Mouse (Mus musculus): ENCODE data around the gene Foxn3.
A peak's percentile ranks its signal among the peaks of the same experiment; 100 is the strongest.

The Foxn3 gene

DNA sequence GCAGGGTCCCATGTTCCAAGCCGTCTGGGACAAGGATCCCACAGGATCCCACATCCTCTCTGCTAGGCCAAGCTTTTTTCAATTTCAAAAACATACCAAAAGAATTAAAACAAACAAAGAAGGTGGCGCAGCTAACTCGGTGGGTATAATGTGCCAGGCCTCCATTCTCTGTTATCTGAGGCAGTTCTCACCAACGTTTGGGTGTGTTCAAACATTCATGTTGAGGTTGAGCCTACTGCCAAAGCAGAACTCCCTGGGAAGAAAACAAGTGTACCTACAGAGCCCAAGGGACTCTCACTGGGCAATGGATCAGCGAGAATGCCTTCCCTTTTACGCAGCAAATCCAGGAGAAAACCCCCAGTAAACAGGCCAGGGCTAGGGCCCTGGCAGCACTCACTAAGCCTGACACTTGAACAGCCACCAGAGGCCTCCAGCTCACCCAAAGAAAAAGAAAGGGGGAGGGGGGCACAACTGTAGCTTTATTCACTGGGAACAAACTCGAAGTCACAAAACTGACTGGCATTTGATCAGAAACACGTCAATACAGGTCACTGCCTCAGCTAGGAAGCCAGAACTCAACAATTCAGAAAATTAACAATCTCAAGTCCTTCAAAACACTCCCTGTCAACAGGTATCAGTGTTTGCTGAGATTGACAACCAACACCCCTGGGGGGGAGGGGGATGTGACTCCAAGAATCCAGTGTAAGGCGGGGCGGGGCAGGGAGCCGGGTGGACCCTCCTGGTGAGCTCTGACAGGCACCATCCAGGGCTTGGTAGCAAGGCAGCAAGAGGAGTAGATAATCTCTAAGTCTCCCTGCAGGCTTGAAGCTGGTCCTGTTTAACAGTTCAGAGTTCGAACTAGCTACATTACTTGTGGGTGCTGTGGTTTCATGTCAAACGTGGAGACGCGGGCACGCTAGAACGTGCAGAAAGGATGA is 177.2 kb downstream of the Foxn3 start:
- no peak for DNase-seq (ENCODE audit: low spot score)

DNA sequence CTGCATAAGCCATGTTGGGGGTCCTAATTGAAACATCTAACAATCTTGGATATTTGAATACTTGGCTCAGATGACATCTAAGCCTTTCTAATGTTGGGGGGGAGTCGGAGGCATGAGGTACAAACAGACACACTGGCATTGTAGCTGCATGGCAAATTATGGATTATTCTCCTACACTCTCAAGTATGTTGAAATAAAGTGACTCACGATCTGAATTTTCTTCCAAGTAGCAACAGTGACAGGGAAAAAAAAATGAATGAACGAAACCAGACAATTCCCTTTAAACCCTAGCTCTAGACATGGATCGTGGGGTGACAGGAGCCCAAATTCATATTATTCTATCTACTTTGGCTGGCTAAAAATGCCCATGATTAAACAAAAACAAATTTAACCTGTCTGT is 178.3 kb downstream of the Foxn3 start:
- DNase-seq (ENCODE audit: low spot score) = no peak

DNA sequence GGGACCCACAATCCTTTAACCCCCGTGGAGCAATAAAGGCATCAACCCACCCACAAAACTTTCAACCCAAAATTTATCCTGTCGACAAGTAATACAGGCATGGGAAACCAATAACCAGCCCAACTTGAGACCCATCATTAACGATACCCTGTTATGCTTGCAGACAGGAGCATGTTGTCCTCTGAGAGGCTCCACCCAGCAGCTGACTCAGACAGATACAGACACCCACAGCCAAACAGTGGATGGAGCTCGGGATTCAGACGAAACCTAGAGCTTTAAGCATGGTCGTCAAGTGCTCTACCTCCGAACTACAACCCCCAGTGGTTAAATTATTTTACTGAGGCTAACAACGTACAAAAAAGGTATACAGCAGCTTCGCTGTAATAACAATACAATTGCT is 182.1 kb downstream of the Foxn3 start:
- DNase-seq (ENCODE audit: low spot score) = no peak

DNA sequence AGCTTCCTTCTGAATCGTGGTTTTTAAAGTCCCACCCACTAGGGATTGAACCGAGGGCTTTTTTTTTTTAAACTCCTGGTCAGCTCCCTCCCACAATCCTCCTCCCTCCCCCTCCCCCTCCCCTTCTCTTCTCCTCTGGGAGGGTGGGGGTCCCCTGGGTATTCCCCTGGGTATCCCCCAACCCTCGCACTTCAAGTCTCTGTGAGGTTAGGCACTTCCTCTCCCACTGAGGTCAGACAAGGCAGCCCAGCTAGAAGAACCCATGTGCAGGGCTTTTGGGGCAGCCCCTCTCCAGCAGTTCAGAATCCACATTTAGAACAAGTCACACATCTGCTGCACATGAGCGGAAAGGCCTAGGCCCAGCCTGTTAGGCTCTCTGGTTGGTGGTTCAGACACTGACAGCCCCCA is 182.5 kb downstream of the Foxn3 start:
- no peak for DNase-seq (ENCODE audit: low spot score)

DNA sequence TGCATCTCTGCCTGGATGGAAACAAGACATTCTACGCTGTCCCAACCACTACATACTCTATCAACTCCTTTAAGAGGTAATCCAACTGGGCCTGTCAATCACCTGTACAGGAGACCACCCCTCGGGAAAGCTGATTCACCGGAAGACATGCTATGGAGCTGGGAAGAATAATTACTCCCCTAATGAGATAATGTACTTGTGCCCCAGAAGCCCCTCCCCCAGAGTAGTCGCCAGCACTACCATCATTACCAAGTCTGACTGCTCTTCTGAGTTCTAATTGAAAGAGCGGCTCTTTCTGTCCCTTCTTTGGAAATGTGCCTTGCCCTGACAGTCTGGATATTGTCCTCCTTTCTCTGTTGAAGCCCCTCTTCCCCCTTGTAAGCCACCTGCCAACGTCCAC is 183.3 kb downstream of the Foxn3 start:
- DNase-seq (ENCODE audit: low spot score) = no peak

DNA sequence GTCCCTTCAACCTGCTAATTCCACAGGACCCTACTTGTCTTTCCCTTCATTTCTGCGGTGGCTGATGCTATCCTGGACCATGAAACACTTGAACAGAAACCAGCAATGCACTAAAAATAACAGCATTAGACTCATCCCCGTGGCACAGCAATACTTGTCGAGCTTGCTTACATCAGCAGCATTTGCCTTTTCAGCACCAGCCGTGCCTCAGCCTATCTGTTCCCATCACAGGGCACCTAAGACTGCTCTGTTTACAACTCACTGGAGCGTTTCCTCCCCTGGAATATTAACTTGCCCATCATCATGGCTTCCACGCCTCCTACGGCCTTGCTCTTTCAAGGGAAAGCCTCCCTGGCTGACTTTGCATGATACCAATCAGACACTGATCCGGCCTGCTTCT is 185.1 kb downstream of the Foxn3 start:
- DNase-seq (ENCODE audit: low spot score) = no peak

DNA sequence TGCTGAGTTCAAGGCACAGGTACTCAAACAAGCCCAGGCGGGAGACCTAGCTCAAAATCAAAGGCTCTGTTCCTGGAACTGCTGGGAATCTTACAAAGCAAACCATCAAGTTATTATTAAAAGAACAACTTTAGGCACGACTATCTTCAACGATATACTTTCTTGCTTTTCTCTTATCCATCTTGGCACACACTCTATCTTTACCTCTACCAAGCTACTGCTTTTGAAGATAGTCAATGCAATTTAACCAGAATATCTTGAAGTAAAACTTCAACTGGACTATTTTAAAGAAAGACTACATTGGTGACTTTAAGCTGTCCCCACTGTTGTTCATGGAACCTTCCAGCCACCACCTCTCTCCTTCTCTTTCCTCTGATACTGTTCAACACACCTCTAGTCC is 185.7 kb downstream of the Foxn3 start:
- DNase-seq (ENCODE audit: low spot score) = no peak

DNA sequence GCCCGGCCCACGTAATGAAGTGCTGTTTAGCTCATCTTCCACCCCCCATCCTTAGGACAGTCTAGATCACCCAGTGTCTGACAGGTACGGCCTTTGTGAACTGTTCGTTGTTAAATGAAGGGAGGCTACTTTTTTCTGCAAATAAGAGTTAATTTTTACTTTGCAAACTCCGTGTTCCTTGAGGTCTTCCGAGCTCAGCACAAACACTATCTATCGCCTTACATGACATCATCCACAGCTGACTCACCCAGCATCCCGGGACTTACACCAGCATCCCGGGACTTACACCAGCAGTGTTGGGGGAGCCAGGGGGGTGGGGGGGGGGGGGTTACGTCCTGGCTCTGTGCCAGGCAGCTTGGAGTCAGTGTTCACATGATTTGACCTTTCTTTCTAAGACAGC is 186.3 kb downstream of the Foxn3 start:
- DNase-seq (ENCODE audit: low spot score) = no peak

DNA sequence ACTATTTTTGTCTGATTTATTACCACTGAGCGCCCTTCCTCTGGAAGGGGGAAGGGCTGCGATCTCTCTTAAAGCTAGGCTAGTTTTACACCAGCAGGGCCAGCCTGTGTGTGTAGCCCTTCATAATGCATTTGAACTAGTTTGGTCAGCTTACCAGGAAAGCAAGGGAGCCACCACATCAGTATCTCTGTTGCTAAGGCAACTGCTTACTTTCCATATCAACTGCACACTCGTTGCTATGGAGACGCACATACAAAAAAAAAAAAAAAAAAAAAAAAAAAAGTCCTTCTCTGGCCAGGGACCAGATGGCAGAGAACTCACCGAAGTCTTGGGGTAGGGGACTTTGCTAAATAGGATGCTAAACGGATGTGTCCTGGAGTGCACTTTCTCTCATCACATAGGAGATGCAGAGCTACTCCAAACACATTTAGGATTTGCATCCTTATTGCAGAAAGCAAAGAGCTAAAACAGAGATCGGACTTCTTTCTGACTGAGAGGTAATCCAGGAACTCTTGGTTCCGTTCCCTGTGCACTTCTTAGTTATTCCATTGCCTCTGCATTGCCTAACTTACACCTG is 187.4 kb downstream of the Foxn3 start:
- DNase-seq (ENCODE audit: low spot score) = no peak

DNA sequence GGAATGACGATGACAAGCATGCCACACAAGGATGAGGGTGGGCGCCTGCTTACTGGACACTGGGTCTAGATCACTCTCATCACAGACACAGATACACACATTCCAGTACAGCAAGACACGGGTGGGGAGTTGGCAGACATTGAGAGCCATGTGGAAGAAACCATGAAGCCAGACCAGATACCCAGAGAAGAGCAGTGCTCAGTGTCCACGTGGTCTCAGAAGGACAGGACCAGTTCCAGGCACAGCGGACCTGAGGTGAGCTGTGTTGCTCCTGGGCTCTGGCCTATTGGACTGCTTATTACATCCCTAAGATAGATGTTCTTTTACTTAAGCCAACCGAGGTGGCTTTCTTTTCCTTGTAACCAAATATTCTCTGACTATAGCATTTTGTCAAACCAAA is 188.0 kb downstream of the Foxn3 start:
- no peak for DNase-seq (ENCODE audit: low spot score)

DNA sequence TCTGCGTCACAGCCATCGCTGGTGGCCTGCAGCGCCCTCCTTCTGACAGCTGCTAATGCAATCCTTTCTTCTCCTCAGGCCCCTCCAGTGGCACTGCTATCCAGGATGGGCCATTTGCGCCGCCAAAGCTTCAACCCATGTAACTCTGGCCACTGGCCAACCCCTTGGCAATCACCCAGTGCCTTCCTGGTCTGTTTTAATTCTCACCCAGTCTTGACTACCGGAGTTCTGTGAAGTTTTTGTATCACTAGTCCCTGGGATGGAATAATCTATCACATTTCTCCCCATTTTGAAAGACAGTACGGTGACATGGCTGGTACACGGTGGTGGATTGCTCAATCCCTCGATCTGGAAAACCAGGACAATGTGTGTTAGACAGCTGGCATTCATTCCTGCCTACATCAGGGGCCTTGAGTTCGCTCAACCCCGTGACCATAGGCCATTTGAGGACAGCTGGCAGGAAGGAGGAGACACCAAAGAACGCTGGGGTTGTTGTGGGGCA is 189.2 kb downstream of the Foxn3 start:
- DNase-seq (ENCODE audit: low spot score) = peak; percentile 39

DNA sequence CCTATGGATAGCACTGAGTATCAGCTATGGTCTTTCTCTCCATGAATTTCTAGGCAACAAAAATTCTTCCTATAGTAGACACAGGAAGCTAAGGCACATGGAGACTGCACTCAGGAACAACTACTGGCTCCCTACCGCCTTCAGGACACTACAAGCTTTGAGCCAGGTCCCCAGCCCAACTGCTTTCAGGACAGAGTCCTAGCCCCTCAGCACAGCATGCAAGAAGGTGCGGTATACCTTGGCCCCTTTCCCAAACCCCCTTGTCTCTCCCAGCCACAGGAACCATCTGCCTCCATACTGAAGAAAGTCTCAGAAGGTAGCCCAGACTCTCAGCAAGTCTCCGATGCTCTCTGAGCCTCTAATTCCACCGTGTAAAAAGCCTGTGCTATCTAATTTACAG is 189.8 kb downstream of the Foxn3 start:
- DNase-seq (ENCODE audit: low spot score) = no peak

DNA sequence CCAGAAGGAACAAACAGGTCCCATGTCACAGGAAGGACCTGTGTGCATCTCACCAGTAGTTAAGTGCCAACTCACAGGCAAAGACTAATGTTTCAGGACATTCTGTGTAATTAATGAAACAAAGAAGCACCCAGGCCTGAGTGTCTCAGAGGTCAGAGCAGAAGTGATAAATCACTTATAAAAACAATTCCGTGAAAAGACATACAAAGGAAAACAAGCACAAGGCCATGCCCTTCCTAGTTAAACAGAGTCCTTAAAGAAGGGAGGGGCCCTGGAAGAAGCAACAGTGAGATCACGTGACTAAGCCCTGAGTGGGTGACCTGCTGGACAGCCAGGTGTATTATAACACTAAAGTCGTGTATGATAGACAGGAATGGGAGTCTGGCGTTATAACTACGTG is 191.9 kb downstream of the Foxn3 start:
- DNase-seq (ENCODE audit: low spot score) = no peak

DNA sequence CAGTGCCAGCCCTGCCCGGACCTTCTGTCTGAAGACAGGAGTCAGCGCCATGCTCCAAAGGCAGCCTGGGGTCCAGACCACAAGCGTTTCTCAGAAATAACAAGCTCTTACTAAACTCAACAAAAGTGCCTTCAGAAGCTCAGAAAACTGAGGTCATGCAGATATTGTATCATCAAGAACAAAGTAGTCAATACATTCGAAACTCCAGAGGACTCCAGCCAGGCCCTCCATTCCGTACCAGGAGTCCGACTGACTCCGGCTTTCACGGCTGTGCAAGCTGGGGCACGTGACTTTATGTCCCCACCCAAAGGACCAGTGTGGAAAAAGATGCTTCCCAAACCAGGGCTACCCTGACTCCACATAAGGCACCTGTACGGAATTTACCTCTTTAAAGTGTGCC is 195.1 kb downstream of the Foxn3 start:
- no peak for DNase-seq (ENCODE audit: low spot score)

DNA sequence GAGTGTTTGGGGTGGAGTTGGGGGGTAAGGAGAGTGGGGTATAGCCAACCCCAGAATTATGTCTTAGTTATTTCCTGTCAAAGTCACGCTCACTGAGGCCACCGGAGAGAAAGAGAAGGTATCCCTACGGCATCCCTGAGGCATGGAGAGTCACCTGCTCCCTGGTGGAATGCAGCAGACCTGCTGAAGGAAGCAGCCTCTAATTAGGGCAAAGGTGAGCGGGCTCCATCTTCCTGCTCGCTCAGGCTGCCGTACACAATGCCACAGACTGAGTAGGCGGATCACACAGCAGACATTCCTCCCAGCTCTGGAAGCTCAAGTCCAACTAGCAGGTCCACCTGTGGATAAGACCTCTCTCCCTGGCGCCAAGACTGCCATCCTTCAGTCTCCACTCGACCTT is 197.4 kb downstream of the Foxn3 start:
- DNase-seq (ENCODE audit: low spot score) = no peak

DNA sequence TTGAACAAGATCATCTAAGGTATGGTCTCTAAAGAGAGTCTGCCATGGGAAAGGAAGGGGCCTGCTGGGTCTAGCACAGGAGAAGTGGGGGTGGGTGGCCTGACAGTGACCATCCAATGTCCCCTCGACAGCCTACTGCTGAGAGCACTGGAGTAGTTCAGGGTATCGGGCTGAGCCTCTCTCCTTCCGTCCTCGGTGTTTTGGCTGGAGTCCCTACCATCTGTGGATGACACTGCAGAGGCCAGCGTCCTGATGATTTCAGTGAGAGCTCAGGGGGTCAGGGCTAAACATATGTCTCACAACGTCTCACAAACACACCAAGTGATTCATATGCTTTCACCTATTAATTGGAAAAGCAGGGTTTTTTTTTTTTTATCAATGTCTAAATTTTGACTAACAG is 199.2 kb downstream of the Foxn3 start:
- DNase-seq (ENCODE audit: low spot score) = no peak

DNA sequence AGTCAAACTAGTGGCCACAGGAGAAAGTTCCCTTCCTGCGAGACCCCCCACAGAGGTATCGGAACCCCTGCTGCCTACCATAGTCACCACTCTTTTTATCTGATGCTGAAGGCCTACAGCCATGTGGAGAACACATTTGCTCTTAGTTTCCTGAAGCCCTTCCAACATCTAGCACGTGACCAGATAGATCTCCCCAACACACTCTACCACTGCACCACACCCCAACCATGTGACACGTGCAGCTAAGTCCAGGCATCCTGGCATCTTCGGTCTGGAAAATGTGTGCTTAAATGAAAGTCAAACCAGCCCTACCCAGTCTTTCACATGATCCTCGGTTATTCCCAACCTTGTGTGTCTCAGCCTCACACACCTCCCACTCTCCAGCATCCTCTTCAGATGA is 200.4 kb downstream of the Foxn3 start:
- DNase-seq (ENCODE audit: low spot score) = no peak

DNA sequence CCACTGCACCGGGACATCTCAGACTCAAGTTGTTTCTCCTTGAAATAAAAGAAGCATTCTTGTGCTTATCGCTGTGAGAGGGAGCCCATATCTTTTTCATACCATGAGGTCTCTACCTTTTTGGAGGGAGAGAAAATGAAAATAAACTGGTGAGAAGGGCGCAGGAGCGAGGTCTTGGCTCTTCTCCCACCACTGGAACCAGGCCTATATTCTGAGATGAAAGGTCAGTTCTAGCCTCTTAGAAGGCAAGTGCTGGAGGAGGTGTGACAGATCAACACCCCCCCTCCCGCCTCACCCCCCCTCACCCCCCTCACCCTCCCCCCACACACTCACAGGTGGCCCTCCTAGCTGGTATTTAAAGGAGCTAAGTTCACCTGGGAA is 201.6 kb downstream of the Foxn3 start:
- DNase-seq (ENCODE audit: low spot score) = no peak

DNA sequence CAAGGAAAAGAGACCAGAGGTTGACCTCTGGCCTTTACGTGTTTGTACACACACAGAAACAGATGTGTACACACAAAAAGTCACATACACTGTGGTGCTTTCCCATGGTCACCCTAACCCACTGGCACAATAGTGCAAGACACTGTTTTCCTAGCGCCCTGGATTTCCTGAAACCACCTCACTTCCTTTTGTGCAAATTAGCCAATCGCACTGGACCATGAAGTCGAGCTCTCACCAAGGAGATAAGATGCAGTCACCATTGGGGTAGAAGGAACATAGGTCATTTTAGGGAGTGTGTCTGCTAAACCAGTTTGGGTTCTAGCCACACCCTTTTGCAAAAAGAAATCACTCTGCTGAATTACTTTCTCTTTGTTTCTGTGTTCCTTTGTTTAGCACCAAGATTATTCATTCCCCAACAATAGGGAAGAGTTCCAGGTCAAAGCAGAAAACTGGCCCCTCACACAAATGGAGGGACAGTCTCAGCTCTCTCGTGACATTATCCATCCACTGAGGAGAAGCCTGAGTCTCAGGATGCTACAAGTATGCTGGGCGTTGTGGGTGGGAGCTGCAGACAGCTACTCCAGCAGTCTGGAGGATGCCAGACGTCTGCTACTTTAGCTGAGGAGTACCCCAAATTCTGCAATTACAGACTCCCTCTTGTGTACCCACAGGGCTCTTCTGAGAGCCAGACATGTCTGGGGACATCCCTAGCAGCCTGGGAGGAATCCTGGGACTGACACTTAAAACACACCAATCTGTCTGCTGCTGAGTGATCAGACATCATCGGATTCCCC is 202.2 kb downstream of the Foxn3 start:
- no peak for DNase-seq (ENCODE audit: low spot score)

DNA sequence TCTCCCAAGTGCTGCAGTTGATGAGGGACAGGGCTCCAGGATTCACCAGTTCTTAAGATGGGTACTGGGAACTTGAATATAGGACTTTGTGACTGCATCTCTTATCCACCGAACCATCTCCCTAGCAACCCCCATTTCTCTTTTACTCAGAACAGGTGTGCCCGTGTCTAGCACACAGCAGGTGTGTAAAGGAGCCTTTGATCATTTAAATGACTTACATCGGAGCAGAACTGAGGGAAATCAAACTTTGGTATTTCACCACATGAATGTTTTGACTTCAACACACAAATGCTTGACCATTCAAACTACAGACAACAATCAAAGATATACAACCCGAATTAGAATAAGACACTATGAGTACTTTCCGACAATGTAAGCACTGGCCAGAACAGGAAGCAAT is 204.7 kb downstream of the Foxn3 start:
- no peak for DNase-seq (ENCODE audit: low spot score)

DNA sequence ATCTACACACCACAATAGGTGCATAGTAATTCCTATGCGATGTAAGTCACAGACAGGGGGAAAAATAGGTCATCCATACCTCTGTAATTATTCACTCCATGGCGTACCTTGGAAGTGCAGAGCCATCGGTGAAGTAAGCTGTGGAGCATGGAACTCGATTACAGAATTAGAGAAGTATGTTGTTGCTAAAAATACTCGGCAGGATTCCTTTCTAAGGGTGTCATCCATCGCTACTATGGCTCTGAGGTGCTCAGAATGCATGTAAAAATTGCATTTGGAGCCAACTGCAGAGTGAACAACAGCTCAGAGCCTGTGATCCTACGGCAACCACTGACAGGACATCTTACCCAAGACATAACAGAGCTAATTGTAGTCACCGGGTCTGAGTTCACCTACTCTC is 206.7 kb downstream of the Foxn3 start:
- no peak for DNase-seq (ENCODE audit: low spot score)

DNA sequence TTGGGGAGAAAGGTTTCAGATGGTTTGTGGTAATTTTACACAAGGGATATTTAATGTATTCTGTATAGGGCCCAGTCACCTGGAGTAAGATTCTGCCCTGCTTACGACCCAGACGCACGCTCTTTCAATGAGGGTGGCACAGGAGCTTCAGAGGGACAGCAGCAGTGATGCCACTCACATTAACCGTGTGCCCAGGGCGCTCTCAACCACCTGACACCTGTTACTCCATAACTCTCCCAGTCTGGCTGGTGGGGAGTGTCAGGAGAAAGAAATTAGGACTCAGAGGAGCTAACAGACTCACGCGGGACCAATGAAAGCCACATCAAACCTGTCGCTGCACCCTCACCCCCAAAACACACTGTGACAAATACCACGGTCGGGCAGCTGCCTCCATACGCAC is 209.7 kb downstream of the Foxn3 start:
- no peak for DNase-seq (ENCODE audit: low spot score)

DNA sequence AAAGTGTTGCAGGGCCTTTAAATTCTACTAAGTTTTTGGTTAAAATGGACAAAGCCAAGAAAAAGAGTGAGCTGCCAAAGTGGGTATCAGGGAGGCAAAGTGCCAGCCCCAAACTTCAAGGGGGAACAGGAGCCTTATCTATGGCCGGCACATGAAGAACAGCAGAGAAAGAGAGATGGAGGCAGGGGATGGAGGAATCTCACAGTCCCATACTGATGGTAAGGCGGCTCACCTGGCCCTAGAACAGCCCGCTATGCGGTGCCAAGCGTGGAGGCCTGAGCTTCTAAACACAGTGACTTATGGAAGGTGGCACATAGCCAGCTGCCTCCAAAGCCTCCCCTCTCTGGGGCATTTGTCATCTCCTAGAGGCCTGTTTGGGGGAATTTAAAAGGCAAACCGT is 210.8 kb downstream of the Foxn3 start:
- no peak for DNase-seq (ENCODE audit: low spot score)
